Mouse (Mus musculus) E14TG2a.4 (cell line): ENCODE results near the gene Ints4.

ENCODE experiments used
- CTCF ChIP-seq: conservative IDR thresholded peaks from 2 replicates; pipeline ENCODE4 v1.5.1; 2014; ENCODE audit warnings: low read length
- POU5F1 ChIP-seq: IDR thresholded peaks from 2 replicates; pipeline ENCODE4 v1.6.1; 2014; ENCODE audit warnings: low read length, borderline replicate concordance

GRCm38 (mm10) chr7:97580843-97581214, 100.1 kb downstream of the Ints4 start:
- TF ChIP-seq CTCF = no peak
- no peak for TF ChIP-seq POU5F1
